Mouse (Mus musculus) intestine, postnatal 0 days (tissue): ENCODE measurements around the gene Bmp7. TPM values are rescaled to one million over a fixed set of nuclear protein-coding genes. Genes with fewer than 3 reads are reported as not detected.
A peak's percentile ranks its signal among the peaks of the same experiment; 100 is the strongest.

ENCODE experiments used
- ATAC-seq: fragments of 200-750 bp; cut with Nextera tagmentation; 2 replicates; pipeline ENCODE4 v1.8.0; 2017; ENCODE audit warnings: mild to moderate bottlenecking, moderate TSS enrichment, moderate library complexity
- H3K27ac ChIP-seq: fragments of 300-500 bp; sonication (generic); 2 replicates; pipeline ENCODE4 v1.5.1; 2014; ENCODE audit warnings: mild to moderate bottlenecking, low read depth, low read length, moderate library complexity
- H3K27me3 ChIP-seq: fragments of 300-500 bp; sonication (generic); replicated peaks from 2 replicates; pipeline ENCODE4 v1.6.1; 2014; ENCODE audit warnings: low read length, mixed read lengths; ENCODE audit not compliant: control insufficient read depth, insufficient read depth
- H3K36me3 ChIP-seq: fragments of 300-500 bp; sonication (generic); 2 replicates; pipeline ENCODE4 v1.6.1; 2014; ENCODE audit warnings: mild to moderate bottlenecking, moderate library complexity; ENCODE audit not compliant: control insufficient read depth, insufficient read depth
- H3K4me1 ChIP-seq: fragments of 300-500 bp; sonication (generic); replicated peaks from 2 replicates; pipeline ENCODE4 v1.6.1; 2014; ENCODE audit warnings: antibody characterized with exemption, low read length, mixed read lengths; ENCODE audit not compliant: control insufficient read depth, insufficient read depth
- H3K4me2 ChIP-seq: fragments of 300-500 bp; sonication (generic); replicated peaks from 2 replicates; pipeline ENCODE4 v1.6.1; 2014; ENCODE audit warnings: low read depth, mild to moderate bottlenecking, moderate library complexity
- H3K4me3 ChIP-seq: fragments of 300-500 bp; sonication (generic); 2 replicates; pipeline ENCODE4 v1.5.1; 2014; ENCODE audit warnings: low read depth, low read length
- H3K9ac ChIP-seq: fragments of 300-500 bp; sonication (generic); 2 replicates; pipeline ENCODE4 v1.6.1; 2014; ENCODE audit warnings: mild to moderate bottlenecking, low read depth, low read length
- H3K9me3 ChIP-seq: fragments of 300-500 bp; sonication (generic); 2 replicates; pipeline ENCODE4 v1.6.1; 2016; ENCODE audit warnings: mixed run types; ENCODE audit not compliant: control insufficient read depth
- CTCF ChIP-seq: sonication (generic); IDR thresholded peaks from 2 replicates; pipeline ENCODE4 v1.5.1; 2016; ENCODE audit warnings: low read depth, mild to moderate bottlenecking, control low read depth, antibody characterized with exemption, moderate library complexity
- WGBS: fragments of 180-500 bp; shearing (Covaris S2); extraction: QIAGEN DNeasy Blood & Tissue Kit; methylation state at CpG from one replicate; pipeline ENCODE4 v1.1.7; 2014; 5-methylcytosine and 5-hydroxymethylcytosine counted together
- polyA plus RNA-seq: library from polyadenylated mRNA; unstranded; fragments of >200 nt; fragmentation: Nextera tagmentation; extraction: Ambion mirVana; gene quantifications from 2 replicates; pipeline ENCODE4 v1.2.1, GENCODE M21; 2015

The Bmp7 gene
- polyA plus RNA-seq, 1 experiment from 2014 or later: 37.6 TPM

DNA sequence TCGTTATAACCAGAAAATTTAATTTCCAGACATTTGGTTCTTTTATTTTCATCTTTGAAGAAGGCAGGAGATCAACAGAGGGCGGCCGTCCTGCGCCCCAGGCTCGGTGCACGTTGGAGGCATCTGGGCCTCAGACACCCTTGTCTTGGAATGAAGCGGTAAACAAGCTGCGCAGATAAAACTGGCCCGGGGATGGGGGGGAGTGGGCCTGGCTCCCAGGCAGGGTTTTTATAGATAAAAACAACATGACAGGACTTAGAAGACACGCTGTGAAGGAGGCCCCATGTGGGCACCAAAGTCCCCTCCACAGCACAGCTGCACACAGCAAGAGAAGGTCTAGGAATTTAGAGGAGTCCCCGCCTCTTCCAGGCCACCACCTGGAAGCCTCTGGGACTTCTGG is 10.6 kb upstream of the Bmp7 start:
- WGBS: 49% methylated on average over 11 of the region's 11 CpGs
- H3K27ac ChIP-seq: no peak overlapping the region

DNA sequence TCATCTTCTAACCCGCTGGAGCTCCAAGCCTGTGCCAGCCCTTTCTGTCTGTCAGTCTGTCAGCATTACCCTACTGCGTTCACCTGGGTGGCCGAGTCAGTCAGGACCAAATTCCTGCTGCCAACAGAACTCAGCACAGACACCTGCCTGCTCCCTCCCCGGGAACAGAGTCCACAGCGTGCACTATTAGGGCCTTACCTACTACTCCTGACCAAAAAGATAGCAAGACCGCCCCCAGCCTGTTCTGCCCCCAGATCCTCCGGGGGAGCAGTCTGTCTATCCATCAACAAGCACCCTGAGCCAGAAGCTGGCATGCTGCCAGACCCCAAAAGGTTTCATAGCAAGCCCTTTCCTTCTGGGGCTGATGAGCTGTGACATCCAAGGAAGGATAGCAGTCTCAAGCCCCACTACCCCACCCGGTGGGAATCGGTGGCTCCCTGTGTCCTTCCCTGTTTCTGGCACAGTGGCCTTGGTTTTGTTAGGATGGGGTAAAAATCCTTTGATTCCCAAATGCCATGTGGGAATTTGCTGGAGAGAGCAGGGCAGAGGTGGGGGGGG is 10.1 kb upstream of the Bmp7 start:
- ATAC-seq: no peak
- no peaks in the 10 kb centered on the region for H3K36me3 ChIP-seq
- H3K4me1 ChIP-seq: no peaks in the 10 kb centered on the region
- H3K9me3 ChIP-seq: no peaks in the 10 kb centered on the region
- 68% methylated on average over 9 of the region's 9 CpGs for WGBS
- no peaks in the 10 kb centered on the region for H3K27me3 ChIP-seq
- H3K4me2 ChIP-seq: no peak overlapping the region
- H3K4me3 ChIP-seq: no peak overlapping the region
- no peak overlapping the region for H3K27ac ChIP-seq
- H3K9ac ChIP-seq: no peak overlapping the region
- no peak for TF ChIP-seq CTCF

More for the DNA sequence above, 10.6 kb upstream of the Bmp7 start:
- no peak for ATAC-seq
- Histone ChIP-seq H3K4me2 (no peak overlapping the region), H3K4me3 (no peak overlapping the region), H3K4me1 (no peaks in the 10 kb centered on the region), H3K36me3 (no peaks in the 10 kb centered on the region), H3K9me3 (no peaks in the 10 kb centered on the region), H3K9ac (no peak overlapping the region), H3K27me3 (no peaks in the 10 kb centered on the region)
- no peak for TF ChIP-seq CTCF

DNA sequence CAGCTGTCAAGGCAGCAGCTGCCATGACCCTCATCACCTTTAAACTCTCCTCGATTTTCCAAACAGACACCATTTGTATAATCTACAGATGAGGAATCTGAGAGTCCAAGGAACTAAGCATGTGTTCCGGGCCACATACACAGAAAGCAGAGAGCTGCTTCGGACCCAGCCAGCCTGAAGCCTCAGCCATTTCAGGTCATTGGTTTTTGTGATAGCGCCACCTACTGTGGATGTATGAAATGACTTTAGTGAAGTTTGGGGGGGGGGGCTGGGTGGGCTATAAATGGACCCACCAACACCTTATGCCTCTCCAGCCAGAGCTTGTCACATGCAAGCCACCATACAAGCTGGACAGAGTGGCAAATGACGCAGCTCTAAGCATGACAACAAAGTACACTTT is 8.9 kb upstream of the Bmp7 start:
- H3K9me3 ChIP-seq: no peaks in the 10 kb centered on the region
- H3K27ac ChIP-seq: no peak overlapping the region
- H3K9ac ChIP-seq: no peak overlapping the region
- ATAC-seq: no peak
- no peak overlapping the region for H3K4me2 ChIP-seq
- H3K27me3 ChIP-seq: no peaks in the 10 kb centered on the region
- 35% methylated on average over 5 of the region's 5 CpGs for WGBS
- TF ChIP-seq CTCF: peak; percentile 61
- H3K4me1 ChIP-seq: no peaks in the 10 kb centered on the region
- H3K36me3 ChIP-seq: no peaks in the 10 kb centered on the region
- H3K4me3 ChIP-seq: no peak overlapping the region

DNA sequence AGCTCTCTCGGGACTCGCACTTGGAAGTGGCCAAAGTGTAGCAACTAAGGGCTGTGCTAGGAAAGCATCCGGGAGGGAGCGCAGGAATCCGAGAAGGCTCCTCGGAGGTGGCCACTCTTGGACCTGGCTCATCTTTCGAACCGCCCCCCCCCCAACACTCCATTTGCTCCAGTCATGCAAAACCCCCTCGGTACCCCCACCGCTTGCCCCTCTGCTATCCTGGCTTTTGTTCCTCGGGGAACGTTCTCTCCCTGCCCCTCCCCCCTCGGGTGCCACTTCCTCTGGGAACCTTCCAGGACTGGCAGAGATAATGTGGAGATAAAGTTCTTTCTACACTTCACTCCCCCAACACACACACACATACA is 660 bp upstream of the Bmp7 start:
- H3K4me1 ChIP-seq: no peaks in the 10 kb centered on the region
- H3K27me3 ChIP-seq: no peaks in the 10 kb centered on the region
- H3K27ac ChIP-seq: peak overlapping the region; percentile 83; the same call in 1 of the 2 replicates
- H3K36me3 ChIP-seq: no peaks in the 10 kb centered on the region
- TF ChIP-seq CTCF: no peak
- H3K4me2 ChIP-seq: peak overlapping the region; percentile 94
- no peaks in the 10 kb centered on the region for H3K9me3 ChIP-seq
- peak overlapping the region; percentile 51; the same call in 1 of the 2 replicates for H3K9ac ChIP-seq
- under 1% methylated on average over 12 of the region's 13 CpGs for WGBS
- peak overlapping the region; percentile 60 for H3K4me3 ChIP-seq
- no peak for ATAC-seq

DNA sequence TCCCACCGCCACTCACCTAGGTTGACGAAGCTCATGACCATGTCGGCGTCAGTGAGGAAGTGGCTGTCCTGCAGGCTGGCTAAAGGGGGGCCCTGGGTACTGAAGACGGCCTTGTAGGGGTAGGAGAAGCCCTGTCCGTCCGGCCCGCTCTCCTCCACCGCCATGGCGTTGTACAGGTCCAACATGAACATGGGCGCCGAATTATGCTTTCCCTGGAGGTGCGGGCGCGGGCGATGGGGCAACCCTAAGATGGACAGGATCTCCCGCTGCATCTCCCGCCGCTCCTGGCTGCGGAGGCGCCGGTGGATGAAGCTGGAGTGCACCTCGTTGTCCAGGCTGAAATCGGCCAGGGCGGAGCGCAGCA is 500 bp downstream of the Bmp7 start:
- no peaks in the 10 kb centered on the region for H3K9me3 ChIP-seq
- H3K4me1 ChIP-seq: peaks cover 6% of the 10 kb centered on the region; the same call in 1 of the 2 replicates
- no peaks in the 10 kb centered on the region for H3K27me3 ChIP-seq
- H3K27ac ChIP-seq: peak overlapping the region; percentile 83
- WGBS: under 1% methylated on average over 26 of the region's 26 CpGs
- 0 out of 2 replicates have a peak, but pooled peaks have one; percentile 1 for ATAC-seq
- H3K4me2 ChIP-seq: peak overlapping the region; percentile 94
- H3K4me3 ChIP-seq: peak overlapping the region; percentile 60
- no peaks in the 10 kb centered on the region for H3K36me3 ChIP-seq
- H3K9ac ChIP-seq: peak overlapping the region; percentile 51
- no peak for TF ChIP-seq CTCF

DNA sequence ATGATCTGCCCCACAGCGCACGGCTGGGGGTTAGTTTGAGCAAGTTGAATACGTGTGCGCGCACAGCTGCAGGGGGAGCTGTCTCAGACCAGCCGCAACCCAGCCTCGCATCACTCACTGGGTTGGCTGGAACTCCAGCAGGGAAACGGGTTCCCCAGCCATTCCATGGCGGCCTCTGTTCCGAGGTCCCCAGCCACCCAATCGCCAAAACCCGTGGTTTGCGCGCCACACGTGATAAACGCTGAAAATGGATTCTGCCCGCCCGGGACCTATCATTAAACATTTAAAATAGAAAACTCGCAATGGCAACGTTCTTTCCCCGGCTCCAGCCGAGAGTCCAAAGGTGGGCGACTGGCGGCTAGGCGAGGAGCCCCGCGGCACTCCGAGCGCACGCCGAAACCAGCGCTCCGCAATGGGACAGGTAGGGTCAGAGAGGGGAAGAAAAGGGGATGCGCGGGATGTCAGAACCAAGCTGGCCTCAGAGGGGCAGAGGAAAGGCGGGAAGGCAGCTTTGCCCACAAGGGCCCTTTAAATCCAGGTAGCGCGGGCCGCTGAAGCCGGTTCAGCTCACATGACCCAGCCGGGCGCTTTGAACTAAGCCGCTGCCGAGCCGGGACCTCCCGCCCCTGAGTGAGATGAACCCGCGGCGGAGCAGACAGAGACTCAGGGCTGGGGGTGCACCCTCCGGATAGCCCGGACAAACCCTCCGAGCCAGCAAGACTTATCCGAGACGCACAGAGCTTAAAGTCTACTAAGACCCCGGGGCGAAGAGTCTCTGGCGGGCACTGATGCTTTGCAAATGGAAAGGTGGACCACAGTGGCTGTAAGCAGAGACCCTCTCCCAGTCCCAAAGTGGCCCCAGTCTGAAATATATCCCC is 1.1 kb downstream of the Bmp7 start:
- no peaks in the 10 kb centered on the region for H3K9me3 ChIP-seq
- ATAC-seq: peak; percentile 27
- no peaks in the 10 kb centered on the region for H3K27me3 ChIP-seq
- H3K4me1 ChIP-seq: peaks cover 6% of the 10 kb centered on the region; the same call in 1 of the 2 replicates
- H3K4me3 ChIP-seq: peak overlapping the region; percentile 60
- peak overlapping the region; percentile 51 for H3K9ac ChIP-seq
- under 1% methylated on average over 57 of the region's 57 CpGs for WGBS
- peak overlapping the region; percentile 94 for H3K4me2 ChIP-seq
- peak overlapping the region; percentile 83 for H3K27ac ChIP-seq
- no peaks in the 10 kb centered on the region for H3K36me3 ChIP-seq
- peak; percentile 65 for TF ChIP-seq CTCF
